Mouse (Mus musculus) liver, embryonic 14.5 days (tissue): ENCODE data around the gene Iqsec1.

Experiments used
- CTCF ChIP-seq: IDR thresholded peaks from 2 replicates; pipeline ENCODE4 v1.5.1; 2016; ENCODE audit warnings: antibody characterized with exemption, low read depth, control low read depth
- EP300 ChIP-seq: IDR thresholded peaks from 2 replicates; pipeline ENCODE4 v1.6.1; 2016; ENCODE audit warnings: antibody characterized with exemption, low read depth

DNA sequence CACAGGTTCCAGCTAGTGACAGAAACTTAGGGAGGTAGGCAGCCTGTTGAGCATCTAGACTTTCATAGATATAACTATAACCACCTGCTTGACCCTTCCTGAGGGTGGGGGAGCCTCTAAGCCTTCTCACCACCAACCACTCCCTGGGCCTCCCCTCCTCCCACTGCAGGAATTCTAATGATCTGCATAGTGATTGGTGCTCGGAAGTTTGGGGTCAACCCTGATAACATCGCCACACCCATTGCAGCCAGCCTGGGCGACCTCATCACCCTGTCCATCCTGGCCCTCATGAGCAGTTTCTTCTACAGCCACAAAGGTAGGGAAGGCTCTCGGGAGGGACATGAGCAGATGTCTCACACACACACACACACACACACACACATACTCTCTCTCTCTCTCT is 353.4 kb downstream of the Iqsec1 start:
- no peak for TF ChIP-seq CTCF
- TF ChIP-seq EP300 = no peak
